9 mouse cellular contexts compared by ENCODE assay signal in the genomic region with DNA sequence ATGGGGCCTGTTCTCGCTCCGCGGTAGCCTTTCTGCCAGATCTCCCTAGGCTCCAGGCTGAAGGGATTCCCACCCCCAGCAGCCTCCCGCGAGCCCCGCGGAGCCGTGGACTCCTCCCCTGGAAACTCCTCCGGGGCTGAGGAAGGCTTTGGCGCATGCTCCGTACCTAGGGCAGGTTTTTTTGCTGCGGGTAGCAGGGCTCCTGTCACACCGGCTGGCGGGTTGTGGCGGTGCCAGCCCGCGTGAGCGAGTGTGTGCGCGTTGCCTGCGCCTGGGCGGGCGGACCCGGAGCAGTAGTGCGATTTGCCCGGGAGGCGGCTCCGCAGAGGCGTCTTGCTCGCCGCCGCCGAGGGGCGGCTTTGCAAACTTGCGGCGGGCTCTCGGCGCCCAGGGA. TPM values are rescaled to one million over a fixed set of nuclear protein-coding genes. Genes with fewer than 3 reads are reported as not detected.
DNase-seq lines count a peak whose midpoint lies in the region; ATAC-seq lines count a peak whose summit lies in the region.
"Had no signal": no experiment of that assay in that cellular context is flagged by ENCODE, and none has a peak within 500 bp of the region (broad histone marks: within the 10 kb centered on the region; RNA-seq: fewer than 3 reads in every experiment).

No protein-coding gene starts in this region.

- peak overlapping the region; percentile 59 for H3K4me3 ChIP-seq in forebrain, embryonic 11.5 days (ENCODE audit: low read depth, low read length)
- H3K4me3 ChIP-seq in liver, embryonic 13.5 days (replicated peaks): peak overlapping the region; percentile 56
- H3K4me3 ChIP-seq in neural tube, embryonic 13.5 days: peak overlapping the region; percentile 63
- H3K4me3 ChIP-seq: myocyte had no signal

- H3K4me2 ChIP-seq in forebrain, embryonic 11.5 days (ENCODE audit: low read depth, low read length, severe bottlenecking): peak overlapping the region; percentile 98
- H3K4me2 ChIP-seq in liver, embryonic 13.5 days: peak overlapping the region; percentile 66
- H3K4me2 ChIP-seq in neural tube, embryonic 13.5 days: peak overlapping the region; percentile 96

- H3K9me3 ChIP-seq in forebrain, embryonic 11.5 days (ENCODE audit: control insufficient read depth, low read length): no peaks in the 10 kb centered on the region
- H3K9me3 ChIP-seq in liver, embryonic 13.5 days (replicated peaks): no peaks in the 10 kb centered on the region
- no peaks in the 10 kb centered on the region for H3K9me3 ChIP-seq in neural tube, embryonic 13.5 days

- H3K9ac ChIP-seq in forebrain, embryonic 11.5 days (ENCODE audit: low read length): peak overlapping the region; percentile 57
- 0 out of 2 replicates have a peak overlapping the region, but pooled peaks have one; percentile 13 for H3K9ac ChIP-seq in liver, embryonic 13.5 days
- peak overlapping the region; percentile 75 for H3K9ac ChIP-seq in neural tube, embryonic 13.5 days

- peak; percentile 7 to 39 for DNase-seq in urinary bladder, adult 18-20 months (ENCODE audit: low spot score in 2 of 2)
- no peak for DNase-seq in urinary bladder, postnatal 10 days (ENCODE audit: low spot score)
- DNase-seq in forebrain, embryonic 11.5 days (ENCODE audit: low spot score): peak; percentile 84
- DNase-seq in heart, postnatal 14 days: peak; percentile 42
- peak; percentile 83 for DNase-seq in layer of hippocampus, adult 11-12 months (ENCODE audit: low spot score)
- no peak for DNase-seq in liver, embryonic 13.5 days
- DNase-seq in thymus, postnatal 25 days: peak; percentile 10

- no peaks in the 10 kb centered on the region for H3K36me3 ChIP-seq in forebrain, embryonic 11.5 days (ENCODE audit: control insufficient read depth, insufficient read depth, low read length)
- H3K36me3 ChIP-seq in liver, embryonic 13.5 days: no peaks in the 10 kb centered on the region
- H3K36me3 ChIP-seq in neural tube, embryonic 13.5 days: no peaks in the 10 kb centered on the region

- H3K4me1 ChIP-seq in forebrain, embryonic 11.5 days (replicated peaks; ENCODE audit: control insufficient read depth, insufficient read depth, low read length): peaks cover 6% of the 10 kb centered on the region; the same call in 1 of the 2 replicates
- H3K4me1 ChIP-seq in liver, embryonic 13.5 days (replicated peaks): no peaks in the 10 kb centered on the region; the same call in none of the 2 replicates
- peaks cover 21% of the 10 kb centered on the region for H3K4me1 ChIP-seq in neural tube, embryonic 13.5 days (replicated peaks)

- no peak overlapping the region for H3K27ac ChIP-seq in forebrain, embryonic 11.5 days (ENCODE audit: low read depth, low read length)
- no peak overlapping the region for H3K27ac ChIP-seq in liver, embryonic 13.5 days
- no peak overlapping the region for H3K27ac ChIP-seq in neural tube, embryonic 13.5 days (replicated peaks)

- WGBS in forebrain, embryonic 11.5 days: under 1% methylated on average over 37 of the region's 38 CpGs
- 1% methylated on average over 38 of the region's 38 CpGs for WGBS in liver, embryonic 13.5 days (ENCODE audit: insufficient replicate concordance)
- WGBS in neural tube, embryonic 13.5 days: under 1% methylated on average over 38 of the region's 38 CpGs

- intact Hi-C loops in heart, postnatal 14 days (cut with DNase I): no loop called here

- peak; percentile 86 for ATAC-seq in forebrain, embryonic 11.5 days (replicated peaks; ENCODE audit: low FRiP score)
- ATAC-seq in liver, embryonic 13.5 days (ENCODE audit: low read depth): peak; percentile 29; the same call in 1 of the 2 replicates
- peak; percentile 93 for ATAC-seq in neural tube, embryonic 13.5 days (ENCODE audit: low read depth)

- peaks cover 38% of the 10 kb centered on the region for H3K27me3 ChIP-seq in forebrain, embryonic 11.5 days (ENCODE audit: control insufficient read depth, insufficient read depth, low read length)
- peaks cover 58% of the 10 kb centered on the region for H3K27me3 ChIP-seq in liver, embryonic 13.5 days
- peaks cover 65% of the 10 kb centered on the region for H3K27me3 ChIP-seq in neural tube, embryonic 13.5 days

RNA-seq across cellular contexts. Expression of a gene that starts 0.6 kb away (rescaled TPM):
- polyA plus RNA-seq in forebrain, embryonic 11.5 days (2014; fragmentation: Nextera tagmentation; extraction: Ambion mirVana): not detected in 2 replicates
- not detected for total RNA-seq in heart, postnatal 14 days (2021)
- polyA plus RNA-seq in liver, embryonic 13.5 days (2015; fragmentation: Nextera tagmentation; extraction: Ambion mirVana): not detected in 2 replicates
- 1.2 and 1.5 TPM in 2 replicates for polyA plus RNA-seq in neural tube, embryonic 13.5 days (2015; fragmentation: Nextera tagmentation; extraction: Ambion mirVana)
- polyA plus RNA-seq: myocyte had no signal

RNA-seq across cellular contexts. Expression of a gene that starts 38.3 kb away (rescaled TPM):
- 16.5 and 23.9 TPM in 2 replicates for polyA plus RNA-seq in forebrain, embryonic 11.5 days (2014; fragmentation: Nextera tagmentation; extraction: Ambion mirVana)
- 1 to 10 TPM; 5.3 to 7.3 TPM for total RNA-seq in heart, postnatal 14 days (2021)
- polyA plus RNA-seq in liver, embryonic 13.5 days (2015; fragmentation: Nextera tagmentation; extraction: Ambion mirVana): 1.4 and 1.9 TPM in 2 replicates
- polyA plus RNA-seq in neural tube, embryonic 13.5 days (2015; fragmentation: Nextera tagmentation; extraction: Ambion mirVana): 15.2 and 16.3 TPM in 2 replicates

Comparison
In these comparisons a context has a peak if more than half of its experiments do, and no peak if none do; other contexts are left out.
1. DNase-seq: peak in urinary bladder, adult 18-20 months (2 of 2), forebrain, embryonic 11.5 days (single experiment), heart, postnatal 14 days (2 of 2), layer of hippocampus, adult 11-12 months (single experiment) and thymus, postnatal 25 days (single experiment); none in urinary bladder, postnatal 10 days (single experiment) and liver, embryonic 13.5 days (single experiment).
2. ATAC-seq: peak in every context shown above with its lines; median percentile 93 in neural tube, embryonic 13.5 days; 86 in forebrain, embryonic 11.5 days; 29 in liver, embryonic 13.5 days.
3. H3K9ac ChIP-seq: peak in every context shown above with its lines; median percentile 75 in neural tube, embryonic 13.5 days; 57 in forebrain, embryonic 11.5 days; 13 in liver, embryonic 13.5 days.
4. Peak in every context shown above with its lines, with median percentiles within 50 percentile points of each other: H3K4me2 ChIP-seq and H3K4me3 ChIP-seq.